Mouse (Mus musculus): ENCODE measurements around the gene Hic1. TPM values are rescaled to one million over a fixed set of nuclear protein-coding genes. Genes with fewer than 3 reads are reported as not detected.

Hic1 gene
- polyA plus RNA-seq, 1 experiment from 2014 or later, result 0.17 TPM

GRCm38 (mm10) chr11:75203926-75204325 is 34.6 kb upstream of the Hic1 start:
- ChIA-PET POLR2A (interaction anchor here (0.7 kb wide), 1 partner anchor 188 kb away, joined by 3 read pairs; no protein-coding TSS in a partner anchor), CTCF (no interaction called here)
- TF ChIP-seq CTCF (IDR thresholded peaks at IDR 0.05), result no peak
- no peaks in the 10 kb centered on the region for H3K27me3 ChIP-seq
- no peak for DNase-seq (ENCODE audit: low read depth, low spot score)
- ATAC-seq, result peak; percentile 20
- in situ Hi-C loops (cut with MboI; ENCODE audit: low pct_unique_long_range_greater_than_20kb), result no loop called here

DNA sequence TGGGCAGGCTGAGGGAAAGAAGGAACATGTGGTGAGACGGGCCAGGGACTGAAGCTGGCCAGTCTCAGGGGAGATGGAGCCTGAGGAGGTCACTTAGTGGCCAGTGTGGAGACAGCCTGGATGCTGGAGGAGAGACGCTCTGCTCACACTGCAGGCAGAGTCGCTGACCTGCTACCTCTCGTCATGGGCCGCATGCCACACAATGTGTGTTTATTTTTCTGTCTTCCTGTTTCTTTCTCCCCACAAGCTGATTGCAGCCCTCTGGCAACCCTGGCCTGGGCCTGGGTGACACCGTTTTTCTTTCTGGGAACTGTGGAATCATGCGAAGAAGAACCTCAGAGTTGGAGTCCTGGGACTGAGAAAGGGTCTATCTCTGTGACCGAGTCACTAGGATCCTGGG is 32.4 kb upstream of the Hic1 start:
- POLR2A ChIA-PET, result no interaction called here

DNA sequence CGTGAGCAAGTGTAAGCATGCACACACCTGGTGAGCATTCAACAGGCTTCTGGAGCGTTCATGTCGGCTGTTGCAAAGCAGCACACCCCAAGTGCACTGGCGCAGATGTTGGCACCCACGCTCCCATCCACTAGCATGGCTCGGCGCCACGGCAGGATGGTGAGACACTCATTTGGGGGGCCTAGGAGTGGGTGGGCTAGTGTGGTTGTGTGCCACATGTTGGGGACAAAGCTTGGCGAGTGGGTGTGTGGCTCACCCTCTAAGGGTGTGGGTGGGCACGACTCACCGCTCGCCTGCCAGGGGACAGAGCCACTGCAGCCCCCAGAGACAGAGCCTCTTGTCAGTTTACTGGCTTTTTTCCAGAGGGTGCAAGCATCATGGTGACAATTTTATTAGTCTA is 31.6 kb upstream of the Hic1 start:
- ChIA-PET POLR2A (no interaction called here), CTCF (interaction anchor here (1.5 kb wide), 1 partner anchor 31 kb away, joined by 5 read pairs; no protein-coding TSS in a partner anchor)
- DNase-seq (ENCODE audit: low read depth, low spot score) (no peak), ATAC-seq (no peak)
- in situ Hi-C loops (cut with MboI; ENCODE audit: low pct_unique_long_range_greater_than_20kb), result no loop called here
- TF ChIP-seq CTCF (IDR thresholded peaks at IDR 0.05), result no peak
- H3K27me3 ChIP-seq, result no peaks in the 10 kb centered on the region

More for the DNA sequence above, 32.4 kb upstream of the Hic1 start:
- ATAC-seq, result no peak
- CTCF ChIA-PET, result interaction anchor here (1.8 kb wide), 1 partner anchor 30 kb away, joined by 4 read pairs; no protein-coding TSS in a partner anchor
- no peak for DNase-seq (ENCODE audit: low read depth, low spot score)
- TF ChIP-seq CTCF (IDR thresholded peaks at IDR 0.05), result no peak
- H3K27me3 ChIP-seq, result no peaks in the 10 kb centered on the region
- in situ Hi-C loops (cut with MboI; ENCODE audit: low pct_unique_long_range_greater_than_20kb), result no loop called here

- ChIA-PET CTCF (interaction anchor here (1.5 kb wide), 1 partner anchor 32 kb away, joined by 5 read pairs; no protein-coding TSS in a partner anchor), POLR2A (interaction anchor here (1.4 kb wide), 1 partner anchor 22 kb away, joined by 3 read pairs; no protein-coding TSS in a partner anchor)
- DNase-seq (ENCODE audit: low read depth, low spot score) (no peak), ATAC-seq (no peak)
- TF ChIP-seq CTCF (IDR thresholded peaks at IDR 0.05), result no peak
- H3K27me3 ChIP-seq, result peaks cover under 1% of the 10 kb centered on the region
- in situ Hi-C loops (cut with MboI; ENCODE audit: low pct_unique_long_range_greater_than_20kb), result no loop called here
Measured at GRCm38 (mm10) chr11:75199951-75200350, 30.6 kb upstream of the Hic1 start.

DNA sequence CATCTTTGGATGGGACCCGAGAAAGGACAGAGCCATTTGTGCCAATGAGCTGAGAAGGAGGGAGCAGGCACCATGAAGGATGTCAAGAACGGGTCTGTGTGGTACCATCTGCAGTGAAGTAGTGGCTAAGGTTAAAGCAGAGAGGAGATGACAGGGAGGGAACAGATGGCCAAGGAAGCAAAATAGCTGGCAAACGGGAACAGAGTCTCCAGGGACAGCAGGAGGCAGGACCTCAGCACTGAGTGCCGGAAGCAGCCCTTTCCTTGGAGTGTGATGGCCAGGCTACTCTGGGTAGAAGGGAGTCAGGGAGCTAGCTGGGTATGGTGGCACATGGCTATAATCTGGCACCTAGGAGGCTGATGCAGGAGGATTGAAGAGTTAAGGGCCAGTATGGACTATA is 29.5 kb upstream of the Hic1 start:
- H3K27me3 ChIP-seq, result peaks cover 9% of the 10 kb centered on the region
- POLR2A ChIA-PET, result no interaction called here
- ATAC-seq, result no peak
- DNase-seq (ENCODE audit: low read depth, low spot score), result no peak
- TF ChIP-seq CTCF (IDR thresholded peaks at IDR 0.05), result no peak
- in situ Hi-C loops (cut with MboI; ENCODE audit: low pct_unique_long_range_greater_than_20kb), result no loop called here
- CTCF ChIA-PET, result interaction anchor here (1.0 to 1.2 kb wide), 2 partner anchors 33 to 92 kb away, joined by 3 to 4 read pairs; no protein-coding TSS in a partner anchor

- in situ Hi-C loops (cut with MboI; ENCODE audit: low pct_unique_long_range_greater_than_20kb), result no loop called here
- ATAC-seq, result no peak
- TF ChIP-seq CTCF (IDR thresholded peaks at IDR 0.05), result no peak
- DNase-seq (ENCODE audit: low read depth, low spot score), result no peak
- POLR2A ChIA-PET, result interaction anchor here (0.6 kb wide), 1 partner anchor 227 kb away, joined by 3 read pairs; no protein-coding TSS in a partner anchor
- peaks cover 9% of the 10 kb centered on the region for H3K27me3 ChIP-seq
- CTCF ChIA-PET, result interaction anchor here (0.9 to 1.2 kb wide), 3 partner anchors 34 to 93 kb away, joined by 3 to 4 read pairs (median 3); no protein-coding TSS in a partner anchor
Measured at GRCm38 (mm10) chr11:75197956-75198355, 28.6 kb upstream of the Hic1 start.

DNA sequence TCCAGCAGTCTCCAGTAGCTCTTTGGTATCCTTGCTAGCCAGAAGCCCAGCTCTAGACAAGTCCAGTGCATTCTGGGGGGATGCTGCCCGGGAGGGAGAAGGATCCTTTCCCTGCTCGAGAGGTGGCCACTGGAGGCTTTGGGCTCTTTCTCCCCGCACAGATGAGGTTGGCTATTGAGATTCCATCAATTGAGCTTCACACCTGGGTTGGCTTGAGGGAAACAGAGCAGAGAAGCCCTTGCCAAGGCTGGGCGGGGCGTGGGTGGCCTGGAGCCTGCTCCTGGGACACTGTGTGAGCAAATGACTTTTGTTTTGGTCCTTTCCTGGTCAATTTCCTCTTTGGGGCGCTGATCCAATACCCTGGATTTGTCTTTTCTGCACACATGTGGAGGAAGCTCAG is 26.8 kb upstream of the Hic1 start:
- ChIA-PET CTCF (interaction anchor here (1.1 kb wide), 1 partner anchor 94 kb away, joined by 3 read pairs; no protein-coding TSS in a partner anchor), POLR2A (no interaction called here)
- DNase-seq (ENCODE audit: low read depth, low spot score) (no peak), ATAC-seq (no peak)
- in situ Hi-C loops (cut with MboI; ENCODE audit: low pct_unique_long_range_greater_than_20kb), result no loop called here
- H3K27me3 ChIP-seq, result peaks cover 9% of the 10 kb centered on the region
- TF ChIP-seq CTCF (IDR thresholded peaks at IDR 0.05), result no peak

DNA sequence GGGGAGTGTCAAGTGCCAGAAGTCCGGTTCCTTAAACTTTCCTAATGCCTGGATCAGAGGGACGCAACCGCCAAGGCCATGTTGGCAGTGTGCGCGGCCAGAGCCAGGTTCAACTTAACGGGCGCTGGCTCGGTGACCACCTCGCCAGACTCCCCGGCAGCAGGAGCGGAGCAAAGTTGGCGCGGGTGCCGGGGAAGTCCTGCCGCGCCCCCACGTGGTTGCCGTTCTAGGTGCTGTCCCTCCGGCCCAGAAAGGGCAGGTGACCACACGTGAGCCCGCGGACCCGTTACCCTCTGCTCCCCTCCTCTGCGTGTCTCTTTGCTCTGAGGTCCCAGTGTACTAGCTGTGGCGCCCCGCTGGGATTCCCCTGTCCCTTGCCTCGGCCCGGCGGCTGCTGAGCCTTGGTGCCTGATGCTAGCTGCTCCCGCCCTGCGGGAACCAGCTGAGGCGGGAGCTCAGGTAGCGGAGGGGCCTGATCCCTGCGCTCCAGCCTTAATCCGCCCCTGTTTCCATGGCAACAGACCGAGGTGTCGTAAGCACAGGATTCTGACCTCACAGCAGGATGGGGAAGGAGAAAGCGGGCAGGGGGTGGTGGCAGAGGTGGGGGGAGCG is 25.6 kb upstream of the Hic1 start:
- no peak for ATAC-seq
- DNase-seq (ENCODE audit: low read depth, low spot score), result no peak
- no peak for TF ChIP-seq CTCF (IDR thresholded peaks at IDR 0.05)
- ChIA-PET CTCF (interaction anchor here (2.0 kb wide), 1 partner anchor 95 kb away, joined by 9 read pairs; no protein-coding TSS in a partner anchor), POLR2A (interaction anchor here (2.0 kb wide), 1 partner anchor 95 kb away, joined by 9 read pairs; no protein-coding TSS in a partner anchor)
- in situ Hi-C loops (cut with MboI; ENCODE audit: low pct_unique_long_range_greater_than_20kb), result loop anchor here (5.0 kb wide), 2 partner anchors 32 to 97 kb away; no protein-coding TSS in a partner anchor
- H3K27me3 ChIP-seq, result peaks cover 9% of the 10 kb centered on the region

- in situ Hi-C loops (cut with MboI; ENCODE audit: low pct_unique_long_range_greater_than_20kb), result loop anchor here (5.0 kb wide), 2 partner anchors 33 to 98 kb away; no protein-coding TSS in a partner anchor
- ChIA-PET POLR2A (interaction anchor here (0.5 to 2.0 kb wide), 5 partner anchors 11 to 96 kb away, joined by 3 to 9 read pairs (median 3); partner anchors contain the start of gene Ovca2), CTCF (interaction anchor here (1.1 to 2.0 kb wide), 5 partner anchors 15 to 210 kb away, joined by 3 to 9 read pairs (median 4); no protein-coding TSS in a partner anchor)
- peaks cover 9% of the 10 kb centered on the region for H3K27me3 ChIP-seq
- DNase-seq (ENCODE audit: low read depth, low spot score) (no peak), ATAC-seq (no peak)
- TF ChIP-seq CTCF (IDR thresholded peaks at IDR 0.05), result no peak
Measured at GRCm38 (mm10) chr11:75194121-75194849, 25.0 kb upstream of the Hic1 start.
